Mouse (Mus musculus): ENCODE data around the gene Cep131.

The Cep131 gene

DNA sequence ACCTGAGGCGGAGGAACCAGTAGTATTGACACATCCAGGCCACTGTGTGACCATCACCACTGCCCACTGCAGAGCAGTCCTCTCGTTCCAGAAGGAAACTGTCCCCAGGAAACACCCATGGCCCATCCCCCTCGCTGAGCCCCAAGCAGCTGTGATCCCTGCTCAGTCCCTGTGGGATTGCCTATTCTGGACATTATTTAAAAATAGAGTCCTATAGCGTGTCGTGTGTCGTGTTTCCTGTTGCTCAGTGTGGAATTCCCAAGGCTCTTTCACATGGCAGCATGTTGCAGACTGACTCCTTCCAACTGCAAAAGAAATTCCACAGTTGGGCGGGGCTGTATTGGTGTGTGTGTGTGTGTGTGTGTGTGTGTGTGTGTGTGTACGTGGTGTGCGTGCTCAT, 34.4 kb downstream of the Cep131 start:
- no peak for DNase-seq (ENCODE audit: low spot score in 2 of 2)

DNA sequence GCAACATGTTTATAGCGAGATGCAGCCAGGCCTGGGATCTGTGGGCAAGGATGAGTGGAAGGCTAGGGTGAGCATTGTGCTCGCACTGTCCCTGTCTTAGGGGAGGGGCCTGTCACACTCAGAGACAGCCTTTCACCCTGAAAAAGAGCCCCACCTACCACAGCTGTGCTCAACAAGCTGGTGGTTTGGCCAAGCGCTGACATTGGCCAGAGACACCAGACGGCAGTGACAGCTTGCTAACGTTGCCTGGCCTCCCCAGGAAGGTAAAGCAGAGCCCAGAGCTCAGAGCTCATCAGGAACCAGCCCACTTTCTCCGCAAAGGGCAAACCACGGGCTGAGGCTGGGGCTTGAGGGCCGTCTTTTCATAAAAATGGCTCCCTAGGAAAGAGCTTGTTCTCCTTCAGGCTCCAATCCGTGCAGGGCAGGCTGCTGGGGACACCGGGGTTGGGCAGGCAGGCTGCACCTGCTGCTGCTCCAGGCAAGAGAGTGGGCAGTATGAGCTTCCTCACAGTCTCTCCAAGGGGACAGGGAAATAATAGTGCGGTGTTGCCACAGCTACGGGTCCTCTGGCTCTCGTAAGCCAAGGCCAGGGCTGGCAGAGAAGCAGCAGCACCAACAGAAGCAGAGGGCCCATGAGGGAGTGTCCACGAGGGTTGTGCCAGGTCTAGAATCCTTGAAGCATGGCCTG, 35.4 kb downstream of the Cep131 start:
- no peak for DNase-seq (ENCODE audit: low spot score in 2 of 2)

DNA sequence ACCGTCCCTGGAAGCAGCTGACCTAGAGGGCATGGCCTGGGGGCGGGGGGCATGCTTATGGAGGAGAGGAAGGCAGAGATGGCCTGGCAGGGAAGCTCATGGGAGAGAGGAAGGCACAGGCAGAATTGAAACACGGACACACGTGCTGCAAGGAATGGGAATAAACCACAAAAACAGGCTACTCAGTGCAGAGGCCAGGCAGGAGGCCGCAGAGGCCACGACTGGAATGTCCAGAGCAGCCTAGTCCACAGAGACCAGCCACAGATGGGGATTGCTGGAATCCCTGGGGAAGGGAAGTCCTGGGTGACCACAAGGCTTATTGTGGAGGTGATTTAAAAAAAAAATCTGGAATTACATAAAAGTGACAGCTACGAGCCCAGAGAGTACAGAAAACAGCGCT, 37.6 kb downstream of the Cep131 start:
- no peak for DNase-seq (ENCODE audit: low spot score in 2 of 2)

DNA sequence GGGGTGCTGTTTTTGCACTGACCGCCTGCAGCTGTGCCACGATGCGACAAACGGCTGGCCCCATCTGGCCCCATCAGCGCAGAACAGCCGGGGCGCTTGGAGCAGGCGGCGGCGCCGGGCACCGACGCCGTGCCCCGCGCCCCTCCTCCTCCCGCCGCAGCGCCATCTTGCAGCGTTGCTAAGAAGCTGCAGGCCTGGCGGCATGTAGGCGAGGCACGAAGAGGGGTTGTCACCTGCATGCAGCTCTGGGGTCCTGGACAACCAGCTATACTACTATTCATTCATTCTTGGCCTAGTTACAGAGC, 38.4 kb downstream of the Cep131 start:
- no peak for DNase-seq (ENCODE audit: low spot score in 2 of 2)

DNA sequence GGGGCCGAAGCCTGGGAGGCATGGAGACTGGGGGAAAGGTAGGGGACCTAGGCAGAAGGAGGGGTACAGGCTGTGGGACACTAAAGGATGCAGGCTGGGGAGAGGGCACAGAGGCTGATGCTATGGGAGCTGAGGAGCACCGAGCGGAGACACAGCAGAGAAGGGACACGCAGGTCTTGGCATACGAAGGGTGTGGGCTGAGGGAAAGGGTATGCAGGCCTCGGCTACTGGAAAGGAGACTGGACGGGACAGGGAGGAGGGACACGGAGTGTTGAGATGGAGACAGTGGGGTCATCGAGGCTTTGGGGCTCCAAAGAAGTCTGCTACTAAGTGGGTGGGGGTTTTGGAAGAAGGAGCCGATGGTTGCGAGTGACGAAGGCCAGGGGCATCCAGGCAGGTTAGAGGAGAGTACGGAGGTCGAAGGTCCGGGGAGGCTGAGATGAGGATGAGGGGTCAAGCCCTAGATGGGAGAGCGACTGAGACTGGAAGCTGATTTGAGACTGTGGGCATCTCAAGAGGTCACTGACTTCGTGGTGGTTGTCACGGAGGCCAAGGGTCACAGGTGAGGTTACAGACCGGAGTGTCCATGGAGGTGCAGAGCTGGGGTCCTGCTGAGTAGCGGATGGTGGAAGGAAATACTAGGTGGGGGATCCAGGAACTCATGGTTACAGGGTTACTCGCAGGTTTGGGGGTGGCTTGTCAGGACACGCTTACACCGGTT, 38.9 kb downstream of the Cep131 start:
- no peak for DNase-seq (ENCODE audit: low spot score in 2 of 2)

- no peak for DNase-seq (ENCODE audit: low spot score in 2 of 2)
Measured at GRCm38 (mm10) chr11:120046553-120047191, 40.0 kb downstream of the Cep131 start, which contains the start of gene Aatk. Aatk (minus strand) TSS chr11:120047167.

- no peak for DNase-seq (ENCODE audit: low spot score in 2 of 2)
Measured at GRCm38 (mm10) chr11:120045839-120046552, 40.6 kb downstream of the Cep131 start.

DNA sequence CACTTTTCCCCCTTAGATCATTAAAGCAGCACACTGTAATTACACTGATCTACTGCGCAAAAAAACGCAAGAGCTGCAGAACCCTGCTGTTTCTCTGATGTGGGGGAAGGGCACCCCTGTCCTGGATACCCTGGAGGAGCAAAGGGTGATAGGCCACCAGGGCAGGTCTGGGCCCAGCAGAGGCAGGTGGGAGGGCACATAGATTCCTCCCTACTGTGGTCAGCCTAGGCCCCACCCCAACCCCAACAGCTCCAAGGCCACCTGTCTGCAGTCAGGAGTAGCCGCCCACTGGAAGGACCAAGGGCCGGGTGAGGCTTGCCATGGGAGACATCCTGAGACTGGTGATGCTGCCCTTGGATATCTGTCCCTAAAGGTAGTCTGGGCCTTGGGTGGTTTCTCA, 41.3 kb downstream of the Cep131 start:
- DNase-seq (ENCODE audit: low spot score in 2 of 2), result no peak

GRCm38 (mm10) chr11:120042141-120042838, 44.3 kb downstream of the Cep131 start:
- DNase-seq (ENCODE audit: low spot score in 2 of 2), result no peak

- DNase-seq (ENCODE audit: low spot score in 2 of 2), result peak in 1 of 2 experiments; percentile 57
Measured at GRCm38 (mm10) chr11:120041191-120042123, 45.2 kb downstream of the Cep131 start.

DNA sequence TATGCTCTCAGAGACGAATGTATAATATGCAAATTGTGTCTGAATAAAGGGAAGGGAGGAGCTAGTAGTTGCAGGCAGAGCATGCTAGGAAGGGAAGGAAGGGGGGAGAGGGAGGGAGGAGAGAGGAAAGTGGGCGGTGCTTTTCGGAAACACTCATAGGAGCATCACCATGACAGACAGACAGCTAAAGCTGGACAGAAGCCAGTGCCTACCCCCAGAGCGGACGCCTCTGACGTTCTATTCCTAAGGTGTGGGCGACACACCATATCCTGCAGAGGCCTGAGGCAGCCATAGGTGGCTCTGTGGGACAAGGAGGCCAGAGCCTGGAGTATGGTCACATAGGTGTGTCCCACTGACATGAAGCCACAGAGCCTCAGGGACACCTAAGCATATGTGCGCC, 46.2 kb downstream of the Cep131 start:
- no peak for DNase-seq (ENCODE audit: low spot score in 2 of 2)

GRCm38 (mm10) chr11:120039581-120039980, 47.0 kb downstream of the Cep131 start:
- DNase-seq (ENCODE audit: low spot score in 2 of 2), result no peak

GRCm38 (mm10) chr11:120034762-120035161, 51.9 kb downstream of the Cep131 start:
- no peak for DNase-seq (ENCODE audit: low spot score in 2 of 2)

GRCm38 (mm10) chr11:120034306-120034705, 52.3 kb downstream of the Cep131 start:
- no peak for DNase-seq (ENCODE audit: low spot score in 2 of 2)

- DNase-seq (ENCODE audit: low spot score in 2 of 2), result no peak
Measured at GRCm38 (mm10) chr11:120033473-120033872, 53.2 kb downstream of the Cep131 start.

DNA sequence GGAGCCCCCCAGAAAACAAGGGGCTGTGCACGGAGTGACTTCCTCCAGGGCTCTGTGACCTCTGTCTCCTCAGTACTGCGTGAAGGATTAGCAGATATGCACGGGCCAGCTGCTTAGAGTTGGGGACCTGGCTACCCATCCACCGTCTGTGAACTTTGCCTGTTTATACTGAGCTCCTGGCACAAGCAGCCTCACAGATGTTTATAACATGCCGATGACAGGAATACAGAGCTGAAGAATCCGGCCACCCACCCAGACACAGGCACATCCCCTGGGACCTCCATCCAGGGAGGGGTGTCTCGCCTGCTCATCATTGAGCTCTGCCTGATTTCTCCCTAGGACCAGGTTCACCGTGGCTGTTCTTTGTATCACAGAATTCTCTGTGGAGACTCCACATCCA, 54.6 kb downstream of the Cep131 start:
- no peak for DNase-seq (ENCODE audit: low spot score in 2 of 2)

DNA sequence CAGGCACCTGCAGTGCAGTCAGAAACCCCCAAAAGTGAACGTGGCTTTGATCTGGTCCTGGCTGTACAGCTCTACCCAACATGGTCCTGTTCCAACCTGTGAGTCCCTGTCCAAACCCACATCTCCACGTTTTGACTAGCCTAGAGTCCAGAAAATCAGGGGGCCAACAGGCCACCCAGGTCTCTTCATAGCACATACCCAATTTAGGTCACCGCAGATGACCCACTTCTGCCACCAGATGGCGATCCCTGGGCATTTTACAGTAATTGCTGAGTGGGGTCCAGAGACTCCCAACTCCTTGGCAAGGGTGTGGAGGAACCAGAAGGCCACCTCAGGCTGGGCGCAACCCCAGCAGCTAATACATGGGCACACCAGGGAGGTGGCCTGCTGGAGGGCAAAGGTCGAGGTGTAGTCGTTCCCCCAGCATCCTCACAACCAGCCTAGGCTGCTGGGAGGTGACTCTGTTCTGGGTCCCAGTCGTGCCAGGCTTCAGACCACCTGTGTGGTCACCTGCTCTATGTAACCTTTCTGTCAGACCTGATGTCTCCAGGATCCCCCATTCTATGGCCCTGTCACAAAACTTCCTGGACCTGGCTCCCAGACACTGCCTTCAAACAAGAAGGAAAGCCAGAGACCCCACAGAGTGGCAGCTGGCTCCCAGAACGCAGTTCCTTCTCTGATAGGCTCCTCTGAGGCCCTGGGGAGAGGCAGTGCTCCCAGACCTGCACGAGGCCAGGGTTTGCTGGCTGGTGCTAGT, 56.3 kb downstream of the Cep131 start:
- no peak for DNase-seq (ENCODE audit: low spot score in 2 of 2)

DNA sequence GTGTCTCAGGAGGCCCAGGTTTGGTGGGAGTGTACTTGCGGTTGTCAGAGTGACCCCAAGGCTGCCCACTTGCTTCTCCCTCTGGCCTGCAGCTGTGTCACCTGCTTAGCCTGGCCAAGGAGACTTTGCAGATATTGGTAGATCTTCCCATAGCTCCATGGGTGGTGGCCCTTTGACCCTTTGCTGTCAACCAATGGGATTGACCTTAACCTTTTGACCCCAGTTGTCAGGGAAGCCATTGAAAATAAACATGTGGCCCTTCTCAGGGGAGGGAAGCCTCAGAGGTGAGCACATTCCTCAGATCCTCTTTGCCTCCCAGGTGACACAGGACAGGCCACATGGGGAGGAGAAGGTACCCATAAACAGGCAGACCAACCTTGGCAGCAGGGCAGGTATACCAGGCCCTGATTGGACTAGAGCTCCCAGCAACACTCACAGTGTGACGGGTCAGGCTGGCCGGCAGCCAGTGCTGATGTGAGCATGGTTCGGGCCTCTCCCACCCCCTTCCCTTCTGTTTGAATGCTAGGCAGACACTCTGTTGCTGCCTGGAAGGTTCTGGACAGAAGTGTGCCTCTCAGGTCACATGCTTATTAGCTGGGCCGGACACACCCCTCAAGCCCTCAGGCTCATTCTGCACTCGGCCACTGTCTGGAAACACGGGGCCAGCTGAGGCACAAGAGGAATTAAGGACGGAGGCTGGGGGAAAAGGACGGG, 57.0 kb downstream of the Cep131 start:
- DNase-seq (ENCODE audit: low spot score in 2 of 2), result no peak
